Mouse (Mus musculus) cerebellum, adult 2 months (tissue): ENCODE measurements around the gene Slc4a4. TPM values are rescaled to one million over a fixed set of nuclear protein-coding genes. Genes with fewer than 3 reads are reported as not detected.

Experiments
- DNase-seq, 2 experiments: peaks; one replicate each; pipeline ENCODE4 v3.0.0; 2021
- H3K27ac ChIP-seq: fragments of 200-500 bp; 2 replicates; pipeline ENCODE4 v1.5.1; 2012; ENCODE audit warnings: low read length, control low read depth, inconsistent platforms; ENCODE audit not compliant: insufficient read depth
- H3K27me3 ChIP-seq: fragments of 200-500 bp; 2 replicates; pipeline ENCODE4 v1.6.1; 2012; ENCODE audit warnings: inconsistent platforms, mild to moderate bottlenecking, low read length, moderate library complexity; ENCODE audit not compliant: control insufficient read depth, insufficient read depth
- H3K4me1 ChIP-seq: fragments of 200-500 bp; 2 replicates; pipeline ENCODE4 v1.6.1; 2011; ENCODE audit warnings: low read length; ENCODE audit not compliant: control insufficient read depth, insufficient read depth
- H3K4me3 ChIP-seq: fragments of 200-500 bp; replicated peaks from 2 replicates; pipeline ENCODE3; 2011; ENCODE audit warnings: mild to moderate bottlenecking, low read depth, low read length, control low read depth; ENCODE audit not compliant: insufficient read depth
- CTCF ChIP-seq: fragments of 200-500 bp; IDR thresholded peaks from 2 replicates; pipeline ENCODE4 v1.5.1; 2011; ENCODE audit warnings: low read depth, mild to moderate bottlenecking, control low read depth, low read length, moderate library complexity, borderline replicate concordance; ENCODE audit not compliant: insufficient read depth
- POLR2A ChIP-seq: fragments of 200-500 bp; IDR thresholded peaks from 2 replicates; pipeline ENCODE4 v1.6.1; 2011; ENCODE audit warnings: low read length, control low read depth, borderline replicate concordance; ENCODE audit not compliant: insufficient read depth
- WGBS: fragments of 180-500 bp; shearing (Covaris S2); methylation state at CpG from one replicate; pipeline ENCODE4 v1.1.7; 2018; 5-methylcytosine and 5-hydroxymethylcytosine counted together
- polyA plus RNA-seq: library from polyadenylated mRNA; depleted of rRNA; stranded (reverse); fragments of >200 nt; gene quantifications from 2 replicates; pipeline ENCODE4 v1.2.3, GENCODE M21; 2012

The Slc4a4 gene
- polyA plus RNA-seq, 1 experiment = 118 TPM

GRCm38 (mm10) chr5:88903526-88903925 lies 16.9 kb downstream of the Slc4a4 start:
- no peak for DNase-seq
- WGBS = 81% methylated on average over 1 of the region's 1 CpGs
- TF ChIP-seq POLR2A (no peak), CTCF (no peak)
- Histone ChIP-seq H3K4me1 (peaks cover 22% of the 10 kb centered on the region), H3K27ac (no peak overlapping the region), H3K4me3 (no peak overlapping the region), H3K27me3 (no peaks in the 10 kb centered on the region)

- H3K4me3 ChIP-seq = no peak overlapping the region
- 22% methylated on average over 7 of the region's 7 CpGs for WGBS
- 0 out of 2 replicates have a peak overlapping the region, but pooled peaks have one; percentile 4 for H3K27ac ChIP-seq
- TF ChIP-seq CTCF (no peak), POLR2A (no peak)
- DNase-seq = peak; percentile 46 to 63
- H3K27me3 ChIP-seq = no peaks in the 10 kb centered on the region
- peaks cover 18% of the 10 kb centered on the region for H3K4me1 ChIP-seq
Observed at GRCm38 (mm10) chr5:88904841-88905240, 18.2 kb downstream of the Slc4a4 start.

GRCm38 (mm10) chr5:88907615-88908014 lies 21.0 kb downstream of the Slc4a4 start:
- peaks cover 21% of the 10 kb centered on the region for H3K4me1 ChIP-seq
- WGBS = 61% methylated on average over 3 of the region's 3 CpGs
- no peak for TF ChIP-seq CTCF
- TF ChIP-seq POLR2A = no peak

DNA sequence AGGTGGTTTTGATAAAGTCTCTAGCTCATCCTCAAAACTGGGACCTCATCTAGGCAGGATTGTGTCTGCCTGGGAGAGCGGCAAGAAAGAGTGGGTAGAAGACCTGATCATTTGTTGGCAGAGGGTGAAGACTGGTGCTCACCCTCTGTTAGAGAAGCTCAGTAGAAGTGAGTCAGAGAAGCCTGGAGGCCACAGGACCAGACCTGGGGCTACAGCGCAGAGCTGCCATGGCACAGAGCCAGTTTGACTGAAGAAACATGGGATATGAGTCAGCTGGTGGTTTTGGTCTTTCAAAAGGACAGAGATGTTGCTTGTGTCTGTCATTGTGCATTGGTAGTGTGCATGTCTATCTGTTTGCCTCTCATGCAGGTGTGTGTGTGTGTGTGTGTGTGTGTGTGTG lies 26.0 kb downstream of the Slc4a4 start:
- TF ChIP-seq POLR2A (no peak), CTCF (no peak)
- H3K4me1 ChIP-seq = peaks cover 25% of the 10 kb centered on the region
- peak; percentile 68 to 85 for DNase-seq
- no peaks in the 10 kb centered on the region for H3K27me3 ChIP-seq
- no peak overlapping the region for H3K4me3 ChIP-seq
- whole genome bisulfite sequencing = 11% methylated on average over 2 of the region's 2 CpGs
- 0 out of 2 replicates have a peak overlapping the region, but pooled peaks have one; percentile 28 for H3K27ac ChIP-seq

More at GRCm38 (mm10) chr5:88907615-88908014, 21.0 kb downstream of the Slc4a4 start:
- Histone ChIP-seq H3K4me3 (no peak overlapping the region), H3K27ac (no peak overlapping the region), H3K27me3 (no peaks in the 10 kb centered on the region)
- DNase-seq = no peak

- peaks cover 21% of the 10 kb centered on the region for H3K4me1 ChIP-seq
- WGBS = 25% methylated on average over 5 of the region's 5 CpGs
- H3K4me3 ChIP-seq = no peak overlapping the region
- TF ChIP-seq POLR2A (no peak), CTCF (no peak)
- no peaks in the 10 kb centered on the region for H3K27me3 ChIP-seq
- peak in 1 of 2 experiments; percentile 72 for DNase-seq
- H3K27ac ChIP-seq = no peak overlapping the region
Observed at GRCm38 (mm10) chr5:88915082-88915481, 28.5 kb downstream of the Slc4a4 start.

GRCm38 (mm10) chr5:88916501-88916971 lies 29.9 kb downstream of the Slc4a4 start:
- 42% methylated on average over 9 of the region's 9 CpGs for WGBS
- Histone ChIP-seq H3K4me3 (no peak overlapping the region), H3K27me3 (no peaks in the 10 kb centered on the region), H3K4me1 (peaks cover 20% of the 10 kb centered on the region), H3K27ac (peak overlapping the region; percentile 34; the same call in 1 of the 2 replicates)
- DNase-seq = peak in 1 of 2 experiments; percentile 22
- TF ChIP-seq POLR2A (no peak), CTCF (no peak)

DNA sequence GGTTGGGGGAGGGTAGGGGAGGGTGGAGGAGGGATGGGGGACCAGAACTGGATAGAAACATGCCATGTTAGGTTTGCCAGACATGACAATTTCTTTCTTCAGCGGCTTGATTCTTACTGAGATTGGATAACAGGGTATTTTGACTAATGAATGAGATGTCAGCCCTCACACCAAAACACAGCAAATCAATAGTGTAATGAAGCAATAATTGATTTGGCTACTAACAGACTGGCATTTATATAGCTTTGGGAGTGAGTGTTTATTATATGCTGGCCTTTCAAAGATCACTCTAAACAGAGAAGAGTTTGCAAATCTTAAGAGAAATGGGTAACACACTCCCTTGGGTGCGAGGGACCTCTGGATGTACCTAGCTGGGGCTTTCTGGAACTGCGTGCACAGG lies 30.6 kb downstream of the Slc4a4 start:
- WGBS = 71% methylated on average over 3 of the region's 3 CpGs
- no peak overlapping the region for H3K4me3 ChIP-seq
- no peak for DNase-seq
- H3K27me3 ChIP-seq = no peaks in the 10 kb centered on the region
- H3K27ac ChIP-seq = no peak overlapping the region
- TF ChIP-seq POLR2A (no peak), CTCF (no peak)
- H3K4me1 ChIP-seq = peaks cover 20% of the 10 kb centered on the region

DNA sequence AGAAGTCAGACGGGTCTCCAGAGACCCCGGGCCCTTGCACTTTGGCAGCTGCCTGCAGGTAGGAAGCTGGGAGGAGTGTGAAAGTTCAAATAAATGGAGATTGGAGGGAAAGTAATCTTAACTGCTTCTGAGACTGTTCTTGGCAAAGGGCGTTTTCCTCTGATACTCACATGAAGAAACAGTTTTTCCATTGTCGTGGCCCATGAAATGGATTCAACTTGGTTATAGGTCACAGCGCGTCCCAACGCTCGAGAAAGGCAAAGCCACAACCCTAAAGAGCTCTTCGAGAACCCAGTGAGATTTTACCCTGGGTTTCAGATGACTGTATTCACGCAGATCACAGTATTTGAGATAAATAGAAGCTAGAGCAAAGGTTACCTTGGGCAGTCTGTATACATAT lies 31.0 kb downstream of the Slc4a4 start:
- H3K4me3 ChIP-seq = no peak overlapping the region
- no peak for TF ChIP-seq POLR2A
- no peak for TF ChIP-seq CTCF
- 75% methylated on average over 10 of the region's 10 CpGs for WGBS

More for the DNA sequence above, 31.0 kb downstream of the Slc4a4 start:
- H3K27ac ChIP-seq = no peak overlapping the region
- peaks cover 20% of the 10 kb centered on the region for H3K4me1 ChIP-seq
- no peak for DNase-seq
- H3K27me3 ChIP-seq = no peaks in the 10 kb centered on the region
